Mouse (Mus musculus) Patski (cell line): ENCODE measurements around the gene Jazf1. TPM values are rescaled to one million over a fixed set of nuclear protein-coding genes. Genes with fewer than 3 reads are reported as not detected.
A peak's percentile ranks its signal among the peaks of the same experiment; 100 is the strongest.

ENCODE experiments used
- ATAC-seq: fragments of 100-300 bp; one replicate; pipeline ENCODE4 v1.8.0; 2021
- CTCF ChIA-PET: fragments of 350-600 bp; sonication (Branson Sonifier 250); formaldehyde crosslinking; loops from one replicate; lab custom pipeline; 2022; ENCODE audit warnings: inconsistent platforms; lab: Charles Lee
- POLR2A ChIA-PET: fragments of 350-600 bp; sonication (Branson Sonifier 250); formaldehyde crosslinking; loops from one replicate; lab custom pipeline; 2022; ENCODE audit warnings: antibody characterized with exemption, inconsistent platforms; lab: Charles Lee
- DNase-seq: peaks from one replicate; pipeline ENCODE4 v3.0.0-alpha.2; 2011; ENCODE audit warnings: low read depth, low spot score
- H3K27me3 ChIP-seq: fragments of 371-371 bp; one replicate; pipeline ENCODE4 v1.5.1; 2021
- CTCF ChIP-seq: fragments of 100-300 bp; IDR thresholded peaks from one replicate; pipeline ENCODE4 v1.5.1; 2021
- in situ Hi-C: fragments of 300-500 bp; cut with MboI; formaldehyde crosslinking; loops from 3 replicates; pipeline ENCODE4 v1.11.1; 2018; ENCODE audit warnings: low pct_unique_long_range_greater_than_20kb, mixed read lengths
- polyA plus RNA-seq: library from polyadenylated mRNA; unstranded; gene quantifications from one replicate; pipeline ENCODE4 v1.2.3, GENCODE M21; 2021

Gene Jazf1
- polyA plus RNA-seq, 1 experiment from 2014 or later = 15.5 TPM

DNA sequence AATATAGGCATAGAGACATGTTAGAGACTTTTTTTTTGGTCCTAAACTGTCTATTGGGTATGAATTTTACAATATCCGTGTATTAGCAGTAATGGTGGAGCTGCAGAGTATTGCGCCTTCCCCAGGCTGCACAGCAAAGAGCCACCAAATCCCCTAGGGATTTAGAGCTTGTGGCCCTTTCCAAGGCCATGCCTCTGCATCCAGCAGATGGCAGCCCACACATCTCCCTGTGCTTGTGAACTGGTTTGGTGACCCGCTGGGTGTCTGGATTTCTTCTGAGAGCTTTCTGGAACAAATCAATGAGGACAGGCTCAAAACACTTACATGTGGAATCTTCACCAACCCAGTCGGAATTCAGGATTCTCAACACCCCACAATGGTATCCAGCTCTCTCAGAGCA lies 225.4 kb downstream of the Jazf1 start:
- POLR2A ChIA-PET = interaction anchor here (0.6 kb wide), 1 partner anchor 610 kb away, joined by 4 read pairs; no protein-coding TSS in a partner anchor
- no peaks in the 10 kb centered on the region for H3K27me3 ChIP-seq
- CTCF ChIA-PET = interaction anchor here (0.7 to 2.6 kb wide), 11 partner anchors 13 to 586 kb away, joined by 3 to 16 read pairs (median 4); no protein-coding TSS in a partner anchor
- in situ Hi-C loops = no loop called here
- TF ChIP-seq CTCF = peak; percentile 48
- ATAC-seq = no peak
- DNase-seq = no peak

DNA sequence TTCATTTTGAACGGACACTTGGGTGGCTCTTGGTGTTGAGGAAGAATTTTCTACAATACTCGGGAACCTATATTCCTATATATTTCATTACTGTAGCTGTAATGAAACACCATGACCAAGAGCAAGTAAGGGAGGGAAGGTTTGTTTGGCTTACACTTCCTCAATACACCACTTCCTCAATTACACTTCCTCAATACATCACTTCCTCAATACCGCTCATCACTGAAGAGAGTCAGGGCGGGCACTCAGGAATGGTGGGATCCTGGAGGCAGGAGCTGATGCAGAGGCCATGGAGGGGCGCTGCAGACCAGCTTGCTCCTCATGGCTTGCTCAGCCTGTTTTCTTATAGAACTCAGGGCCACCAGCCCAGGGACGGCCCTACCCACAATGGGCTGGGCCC lies 225.8 kb downstream of the Jazf1 start:
- no peak for DNase-seq
- ATAC-seq = no peak
- no peaks in the 10 kb centered on the region for H3K27me3 ChIP-seq
- POLR2A ChIA-PET = interaction anchor here (0.6 kb wide), 1 partner anchor 610 kb away, joined by 4 read pairs; no protein-coding TSS in a partner anchor
- CTCF ChIA-PET = interaction anchor here (0.7 to 5.4 kb wide), 8 partner anchors 12 to 108 kb away, joined by 3 to 44 read pairs (median 4); no protein-coding TSS in a partner anchor
- no peak for TF ChIP-seq CTCF
- in situ Hi-C loops = no loop called here

DNA sequence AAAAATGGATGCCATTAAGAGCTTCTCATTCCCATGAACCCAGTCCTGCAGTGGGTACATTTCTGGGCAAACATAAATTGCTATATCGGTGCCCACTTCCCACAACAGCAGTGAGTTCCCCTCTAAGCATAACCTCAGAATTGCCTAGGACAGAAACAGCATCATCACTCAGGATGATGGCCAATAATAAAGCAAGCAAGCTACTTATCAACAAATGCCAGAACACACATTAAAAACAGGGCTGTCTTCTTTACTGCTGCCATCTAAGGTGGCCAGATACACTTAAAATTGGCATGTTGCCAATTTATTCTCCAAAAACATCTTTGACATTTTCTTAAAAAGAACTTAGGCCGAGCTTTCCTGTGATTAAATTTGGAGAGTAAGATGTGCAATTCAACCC lies 226.8 kb downstream of the Jazf1 start:
- CTCF ChIA-PET = interaction anchor here (1.7 to 5.4 kb wide), 4 partner anchors 14 to 202 kb away, joined by 3 to 44 read pairs (median 6); partner anchors contain the start of gene Hibadh
- no peak for TF ChIP-seq CTCF
- in situ Hi-C loops = no loop called here
- POLR2A ChIA-PET = no interaction called here
- no peak for DNase-seq
- H3K27me3 ChIP-seq = no peaks in the 10 kb centered on the region
- ATAC-seq = no peak

DNA sequence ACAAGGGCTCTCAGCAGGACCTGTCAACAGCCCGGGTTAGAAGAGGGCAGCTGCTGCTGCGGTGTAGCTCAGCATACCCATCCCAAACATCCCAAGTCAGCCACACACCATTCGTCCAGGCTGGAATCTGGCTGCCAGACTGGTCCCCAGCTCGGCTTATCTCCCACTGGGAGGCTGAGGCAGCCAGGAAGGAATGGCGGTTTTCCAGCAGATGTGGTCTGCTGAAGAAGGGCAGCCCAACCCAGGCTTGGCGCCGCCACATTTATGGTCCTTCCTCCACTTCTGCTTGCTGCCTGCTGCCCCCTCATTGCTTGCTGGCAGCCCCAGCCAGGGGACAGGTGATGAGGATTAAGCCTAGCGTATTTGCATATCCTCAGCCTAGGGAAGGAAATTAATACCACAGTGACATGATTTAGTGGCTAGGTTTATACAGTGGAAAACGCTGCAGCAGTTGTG lies 227.8 kb downstream of the Jazf1 start:
- in situ Hi-C loops = no loop called here
- TF ChIP-seq CTCF = no peak
- ATAC-seq (no peak), DNase-seq (no peak)
- ChIA-PET CTCF (interaction anchor here (1.7 to 5.4 kb wide), 3 partner anchors 13 to 201 kb away, joined by 3 to 44 read pairs (median 7); partner anchors contain the start of gene Hibadh), POLR2A (interaction anchor here (0.6 kb wide), 1 partner anchor 1076 kb away, joined by 4 read pairs; no protein-coding TSS in a partner anchor)
- H3K27me3 ChIP-seq = no peaks in the 10 kb centered on the region

DNA sequence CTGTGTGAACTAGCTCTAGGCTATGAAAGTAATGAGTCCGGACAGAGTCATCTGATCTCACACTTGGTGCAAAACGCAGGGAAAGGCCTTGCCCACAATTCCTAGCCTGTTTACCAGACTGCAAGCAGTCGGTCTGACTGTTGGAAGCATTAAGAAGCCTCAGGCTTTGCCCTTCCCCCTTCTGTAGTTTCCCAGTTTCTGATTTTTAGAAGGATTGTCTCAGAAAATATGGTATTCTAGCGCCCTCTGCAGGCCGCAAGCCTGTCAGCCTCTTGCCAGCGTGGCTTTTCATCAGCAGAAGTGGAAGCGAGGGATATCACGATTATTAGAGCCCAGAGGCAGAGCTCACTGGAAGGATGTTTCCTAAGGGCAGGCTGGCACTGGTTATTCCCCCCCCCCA lies 229.7 kb downstream of the Jazf1 start:
- ATAC-seq (peak; percentile 85), DNase-seq (peak; percentile 91)
- no peaks in the 10 kb centered on the region for H3K27me3 ChIP-seq
- peak; percentile 96 for TF ChIP-seq CTCF
- POLR2A ChIA-PET = interaction anchor here (1.5 to 1.7 kb wide), 3 partner anchors 69 to 599 kb away, joined by 3 read pairs; partner anchors contain the start of gene Hoxa10
- CTCF ChIA-PET = interaction anchor here (0.7 to 5.4 kb wide), 22 partner anchors 11 to 588 kb away, joined by 3 to 44 read pairs (median 4); no protein-coding TSS in a partner anchor
- in situ Hi-C loops = loop anchor here (5.0 kb wide), 1 partner anchor 581 kb away; no protein-coding TSS in a partner anchor

DNA sequence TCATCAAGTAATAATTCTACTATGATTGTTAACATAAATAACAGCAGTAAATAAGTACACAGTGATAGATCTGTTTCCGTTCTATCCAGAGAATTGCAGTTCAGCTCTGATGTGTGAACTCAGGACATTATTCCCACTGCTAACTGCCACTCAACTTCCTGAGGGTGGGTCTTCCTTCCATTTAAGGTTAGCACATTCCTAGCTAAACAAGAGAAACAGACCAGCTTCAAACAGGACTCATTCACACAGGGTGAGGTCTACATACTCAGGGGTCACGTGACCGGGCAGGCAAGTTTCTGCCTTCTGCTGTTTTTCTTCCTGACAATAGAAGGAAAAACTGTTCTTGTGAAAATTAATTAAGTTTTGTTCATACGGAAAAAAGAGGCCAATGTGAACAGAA lies 230.6 kb downstream of the Jazf1 start:
- ATAC-seq = no peak
- ChIA-PET CTCF (interaction anchor here (1.1 to 5.4 kb wide), 12 partner anchors 10 to 581 kb away, joined by 3 to 44 read pairs (median 4); no protein-coding TSS in a partner anchor), POLR2A (interaction anchor here (1.5 kb wide), 1 partner anchor 68 kb away, joined by 3 read pairs; no protein-coding TSS in a partner anchor)
- DNase-seq = no peak
- in situ Hi-C loops = loop anchor here (5.0 kb wide), 1 partner anchor 580 kb away; no protein-coding TSS in a partner anchor
- H3K27me3 ChIP-seq = no peaks in the 10 kb centered on the region
- TF ChIP-seq CTCF = no peak

DNA sequence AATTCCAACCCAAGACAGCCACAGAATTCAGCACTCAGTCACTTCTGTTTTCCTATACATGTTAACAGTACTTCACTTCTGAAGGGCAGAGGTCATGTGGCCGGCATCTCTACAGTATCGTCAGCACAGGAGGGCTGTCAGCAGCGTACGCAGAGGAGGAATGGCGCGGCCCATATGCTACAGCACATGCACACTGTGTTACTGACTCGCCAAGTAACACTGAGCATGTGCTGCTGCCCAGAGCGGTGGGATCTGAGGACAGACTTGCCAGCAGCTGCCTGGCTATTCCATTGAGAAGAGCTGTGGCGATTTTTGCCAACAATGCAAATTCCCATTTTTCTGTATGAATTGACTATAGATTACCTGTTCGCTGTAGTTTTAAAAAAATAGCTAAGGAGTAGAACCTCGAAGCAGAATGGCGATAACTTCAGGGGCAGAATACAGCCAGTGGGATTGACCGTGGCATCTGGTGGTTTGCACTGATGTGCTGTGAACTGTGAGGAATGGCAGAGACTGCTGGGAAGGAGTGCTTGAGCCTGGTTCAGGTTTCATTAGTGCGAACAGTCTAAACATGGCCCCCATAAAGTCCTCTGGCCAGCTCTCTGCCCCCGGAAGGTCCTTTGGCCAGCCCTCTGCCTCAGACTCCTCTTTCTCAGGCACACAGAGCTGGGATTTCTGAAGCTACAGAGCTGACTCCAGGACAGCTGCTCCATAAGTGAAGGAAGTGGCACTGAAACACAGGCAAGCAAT lies 232.1 kb downstream of the Jazf1 start:
- no peak for TF ChIP-seq CTCF
- no peak for DNase-seq
- CTCF ChIA-PET = interaction anchor here (1.1 to 1.7 kb wide), 4 partner anchors 82 to 198 kb away, joined by 3 to 6 read pairs (median 4); no protein-coding TSS in a partner anchor
- in situ Hi-C loops = loop anchor here (5.0 kb wide), 1 partner anchor 579 kb away; no protein-coding TSS in a partner anchor
- no peak for ATAC-seq
- POLR2A ChIA-PET = interaction anchor here (0.6 to 1.0 kb wide), 4 partner anchors 43 to 590 kb away, joined by 3 to 5 read pairs (median 4); no protein-coding TSS in a partner anchor
- H3K27me3 ChIP-seq = no peaks in the 10 kb centered on the region

DNA sequence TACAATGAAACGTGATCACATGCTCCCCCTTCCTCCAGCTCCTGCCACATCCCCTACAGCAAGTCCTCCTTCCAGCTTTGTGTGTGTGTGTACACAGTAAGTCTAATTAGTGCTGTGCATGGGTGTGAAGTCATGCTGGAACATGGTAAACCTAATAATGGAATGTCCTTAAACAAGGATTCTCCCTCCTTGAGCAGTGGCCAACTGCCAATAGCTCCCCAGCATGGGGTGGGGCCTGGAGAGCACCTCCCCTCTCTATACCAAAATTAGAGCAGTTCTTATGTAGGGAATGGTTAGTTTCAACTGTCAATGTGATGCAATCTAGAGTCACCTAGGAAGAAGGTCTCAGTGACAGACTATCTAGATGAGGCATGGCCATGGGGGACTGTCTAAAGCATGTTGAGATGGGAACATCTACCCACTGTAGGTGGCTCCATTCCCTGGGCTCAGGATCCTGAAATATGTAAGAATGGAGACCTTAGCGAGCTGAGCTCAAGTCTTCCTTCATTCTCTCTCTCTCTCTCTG lies 240.6 kb downstream of the Jazf1 start:
- in situ Hi-C loops = no loop called here
- ATAC-seq = no peak
- CTCF ChIA-PET = interaction anchor here (0.7 to 7.0 kb wide), 4 partner anchors 12 to 103 kb away, joined by 3 to 44 read pairs (median 4); no protein-coding TSS in a partner anchor
- DNase-seq = no peak
- no peaks in the 10 kb centered on the region for H3K27me3 ChIP-seq
- no peak for TF ChIP-seq CTCF
- POLR2A ChIA-PET = no interaction called here

DNA sequence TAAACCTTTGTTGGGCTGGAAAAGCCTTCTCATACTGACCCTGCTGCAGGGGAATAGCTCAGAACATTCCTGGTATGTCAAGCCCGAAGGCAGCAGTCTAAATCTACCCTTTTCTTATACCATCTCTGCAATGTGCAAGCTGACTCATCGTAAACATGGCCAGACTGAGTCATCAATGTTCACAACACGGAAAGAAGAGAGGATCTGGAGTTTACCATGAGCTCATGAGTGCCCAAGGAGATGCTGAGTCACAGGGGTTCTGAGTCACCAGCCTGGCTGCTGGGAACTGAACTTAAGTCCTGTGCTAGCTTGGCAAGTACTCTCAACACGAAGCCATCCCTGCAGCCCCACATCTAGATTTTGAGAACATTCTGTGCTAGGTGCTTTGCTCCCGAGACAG lies 242.9 kb downstream of the Jazf1 start:
- in situ Hi-C loops = no loop called here
- DNase-seq = peak; percentile 96
- POLR2A ChIA-PET = interaction anchor here (0.5 kb wide), 1 partner anchor 27 kb away, joined by 3 read pairs; no protein-coding TSS in a partner anchor
- TF ChIP-seq CTCF = no peak
- CTCF ChIA-PET = interaction anchor here (0.6 to 7.0 kb wide), 5 partner anchors 8 to 93 kb away, joined by 3 to 44 read pairs (median 4); no protein-coding TSS in a partner anchor
- ATAC-seq = peak; percentile 91
- no peaks in the 10 kb centered on the region for H3K27me3 ChIP-seq
